Mouse (Mus musculus): ENCODE data around the gene Arl13b.

The Arl13b gene

GRCm38 (mm10) chr16:62846498-62847312 lies at the start of gene Arl13b:
TSS of gene Arl13b (minus strand) at chr16:62847040.
- peak; percentile 97 for DNase-seq (ENCODE audit: low read depth, low spot score)

- no peak for DNase-seq (ENCODE audit: low read depth, low spot score)
Measured at GRCm38 (mm10) chr16:62895824-62896223, 49.0 kb upstream of the Arl13b start.

- no peak for DNase-seq (ENCODE audit: low read depth, low spot score)
Measured at GRCm38 (mm10) chr16:62874065-62874464, 27.2 kb upstream of the Arl13b start.

- no peak for DNase-seq (ENCODE audit: low read depth, low spot score)
Measured at GRCm38 (mm10) chr16:62873180-62873579, 26.3 kb upstream of the Arl13b start.

GRCm38 (mm10) chr16:62872688-62873117 lies 25.9 kb upstream of the Arl13b start:
- DNase-seq (ENCODE audit: low read depth, low spot score), result no peak

GRCm38 (mm10) chr16:62861455-62861854 lies 14.6 kb upstream of the Arl13b start:
- DNase-seq (ENCODE audit: low read depth, low spot score), result no peak

- no peak for DNase-seq (ENCODE audit: low read depth, low spot score)
Measured at GRCm38 (mm10) chr16:62860140-62860539, 13.3 kb upstream of the Arl13b start.

GRCm38 (mm10) chr16:62858018-62858417 lies 11.2 kb upstream of the Arl13b start:
- no peak for DNase-seq (ENCODE audit: low read depth, low spot score)

- DNase-seq (ENCODE audit: low read depth, low spot score), result no peak
Measured at GRCm38 (mm10) chr16:62857498-62857897, 10.7 kb upstream of the Arl13b start.

- DNase-seq (ENCODE audit: low read depth, low spot score), result no peak
Measured at GRCm38 (mm10) chr16:62856273-62856672, 9.4 kb upstream of the Arl13b start.

- no peak for DNase-seq (ENCODE audit: low read depth, low spot score)
Measured at GRCm38 (mm10) chr16:62855385-62855784, 8.5 kb upstream of the Arl13b start.

GRCm38 (mm10) chr16:62854191-62855068 lies 7.6 kb upstream of the Arl13b start, which contains the start of gene Pros1:
TSS of gene Pros1 (plus strand) at chr16:62854307.
- peak; percentile 43 for DNase-seq (ENCODE audit: low read depth, low spot score)

- no peak for DNase-seq (ENCODE audit: low read depth, low spot score)
Measured at GRCm38 (mm10) chr16:62853611-62854126, 6.8 kb upstream of the Arl13b start.

GRCm38 (mm10) chr16:62852464-62853252 lies 5.8 kb upstream of the Arl13b start:
- DNase-seq (ENCODE audit: low read depth, low spot score), result no peak

- no peak for DNase-seq (ENCODE audit: low read depth, low spot score)
Measured at GRCm38 (mm10) chr16:62845341-62845740, 1.5 kb downstream of the Arl13b start.

GRCm38 (mm10) chr16:62834016-62834735 lies 12.7 kb downstream of the Arl13b start:
- no peak for DNase-seq (ENCODE audit: low read depth, low spot score)

- peak; percentile 59 for DNase-seq (ENCODE audit: low read depth, low spot score)
Measured at GRCm38 (mm10) chr16:62832481-62832880, 14.4 kb downstream of the Arl13b start.

GRCm38 (mm10) chr16:62832027-62832426 lies 14.8 kb downstream of the Arl13b start:
- no peak for DNase-seq (ENCODE audit: low read depth, low spot score)

- peak; percentile 55 for DNase-seq (ENCODE audit: low read depth, low spot score)
Measured at GRCm38 (mm10) chr16:62826156-62827001, 20.5 kb downstream of the Arl13b start.

GRCm38 (mm10) chr16:62822472-62822871 lies 24.4 kb downstream of the Arl13b start:
- no peak for DNase-seq (ENCODE audit: low read depth, low spot score)
